Mouse (Mus musculus): Measurements from ENCODE around the gene Pcbp3. TPM values are rescaled to one million over a fixed set of nuclear protein-coding genes. Genes with fewer than 3 reads are reported as not detected.

The Pcbp3 gene
- polyA plus RNA-seq, 1 experiment: 250 TPM

DNA sequence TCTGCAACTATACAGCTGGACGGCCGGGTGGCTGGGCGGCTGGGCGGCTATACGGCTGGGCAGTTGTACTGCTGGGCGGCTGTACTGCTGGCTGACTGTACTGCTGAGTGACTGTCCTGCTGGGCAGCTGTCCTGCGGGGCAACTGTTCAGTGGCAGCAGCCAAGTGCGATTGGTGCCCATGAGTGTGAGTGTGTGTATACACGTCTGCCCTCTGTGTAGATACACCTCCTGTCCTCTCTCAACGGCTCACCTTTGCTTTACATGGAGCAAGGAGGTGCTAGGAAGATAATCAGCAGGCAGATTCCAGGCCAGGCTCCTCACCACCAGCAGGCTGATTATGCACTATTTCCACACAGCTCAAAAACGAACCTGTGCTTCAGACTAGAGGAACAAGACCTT, 152.2 kb downstream of the Pcbp3 start:
- DNase-seq (ENCODE audit: extremely low spot score in 1 of 2, low spot score in 1 of 2): no peak

DNA sequence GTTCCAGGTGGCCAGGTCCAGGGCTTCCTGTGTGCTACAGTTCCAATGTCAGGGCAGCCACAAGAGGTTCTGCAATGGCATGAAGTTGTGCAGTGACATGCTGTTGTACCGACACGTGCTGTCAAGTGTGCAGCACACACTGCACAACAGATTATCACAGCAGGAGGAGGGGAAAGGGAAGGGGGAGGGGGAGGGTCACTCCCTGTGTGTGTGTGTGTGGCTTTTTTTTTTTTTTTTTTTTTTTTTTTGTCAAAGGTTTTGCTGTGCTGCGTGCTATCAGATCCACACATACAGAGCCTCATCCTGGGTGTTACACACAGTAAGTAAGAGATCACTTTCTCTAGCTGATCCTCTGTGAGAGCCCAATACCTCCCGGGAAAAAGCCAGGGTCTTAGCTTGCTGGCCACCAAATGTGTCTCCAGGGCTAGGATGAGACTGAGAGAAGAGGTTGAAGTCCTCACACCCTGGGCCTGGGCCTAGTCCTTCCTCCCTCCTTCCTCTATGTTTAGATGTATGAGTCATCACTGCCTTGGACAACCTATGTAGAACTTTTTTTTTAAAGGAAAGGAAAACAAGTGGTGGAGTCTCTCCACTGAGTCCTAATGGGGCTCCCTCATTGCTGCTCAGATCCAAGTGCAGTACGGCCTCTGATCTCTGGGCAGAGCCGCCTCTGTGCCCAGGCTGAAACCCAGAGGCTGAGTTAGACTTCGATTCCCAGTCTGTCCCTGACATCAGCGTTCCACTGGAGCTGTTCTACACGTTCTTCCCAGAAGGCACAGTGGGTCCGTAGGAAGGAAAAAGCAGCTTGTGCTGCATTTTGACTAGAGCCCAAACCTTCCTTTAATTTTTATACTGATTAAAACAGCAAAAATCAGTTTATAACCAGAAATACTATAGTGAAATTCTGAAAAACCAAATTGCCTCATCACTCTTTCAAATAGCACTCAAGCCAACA, 153.0 kb downstream of the Pcbp3 start:
- peak in 1 of 2 experiments; percentile 26 for DNase-seq (ENCODE audit: extremely low spot score in 1 of 2, low spot score in 1 of 2)

DNA sequence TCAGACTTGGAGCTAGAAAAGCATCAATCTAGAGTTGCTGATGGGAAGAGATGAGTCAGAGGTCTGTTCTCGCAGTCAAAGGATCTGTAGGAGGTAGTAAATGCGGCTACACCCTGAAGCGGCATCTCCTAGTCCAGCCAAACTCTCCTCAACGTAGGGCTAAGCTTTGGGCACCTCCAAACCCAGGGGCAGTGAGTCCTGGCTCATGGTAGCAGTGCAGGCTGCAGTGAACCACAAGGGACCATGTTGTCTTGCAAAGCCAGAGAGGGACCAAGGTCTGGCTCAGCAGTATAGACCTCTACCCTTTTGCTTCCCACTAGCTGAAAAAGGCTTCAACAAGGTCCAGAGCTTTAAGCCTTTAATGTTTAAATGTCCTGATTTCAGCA, 159.2 kb downstream of the Pcbp3 start:
- DNase-seq (ENCODE audit: extremely low spot score in 1 of 2, low spot score in 1 of 2): no peak

DNA sequence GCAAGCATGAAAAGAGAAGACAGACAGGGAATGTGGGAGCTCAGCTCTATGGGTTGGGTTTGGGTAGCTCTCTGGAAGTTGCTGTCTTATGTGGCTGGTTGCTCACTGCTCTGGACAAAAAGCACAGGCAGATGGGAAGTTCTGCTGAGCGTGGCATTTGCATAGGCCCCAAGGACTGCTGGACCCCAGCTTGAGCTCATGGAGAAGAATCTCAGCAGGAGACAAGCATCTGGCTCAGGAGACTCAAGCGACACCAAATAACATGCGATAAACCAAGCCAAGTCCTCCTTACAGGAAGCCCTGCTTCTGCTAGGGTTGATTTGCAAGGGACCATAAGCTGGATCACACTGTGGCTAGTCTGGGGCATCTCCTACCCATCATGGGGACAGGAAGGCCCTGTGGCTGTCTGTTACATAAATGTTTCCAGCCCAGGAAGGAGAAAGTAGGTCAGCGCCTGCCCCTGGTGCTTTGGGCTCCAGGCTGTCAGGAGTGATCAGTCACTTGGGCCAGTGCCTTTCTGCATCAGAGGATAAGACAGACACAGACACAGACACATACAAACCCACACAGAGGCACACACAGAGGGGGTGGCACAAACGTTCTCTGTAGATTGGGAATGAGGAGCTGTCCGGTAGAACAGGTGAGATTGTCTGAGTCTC, 159.7 kb downstream of the Pcbp3 start:
- DNase-seq (ENCODE audit: extremely low spot score in 1 of 2, low spot score in 1 of 2): peak in 1 of 2 experiments; percentile 36

DNA sequence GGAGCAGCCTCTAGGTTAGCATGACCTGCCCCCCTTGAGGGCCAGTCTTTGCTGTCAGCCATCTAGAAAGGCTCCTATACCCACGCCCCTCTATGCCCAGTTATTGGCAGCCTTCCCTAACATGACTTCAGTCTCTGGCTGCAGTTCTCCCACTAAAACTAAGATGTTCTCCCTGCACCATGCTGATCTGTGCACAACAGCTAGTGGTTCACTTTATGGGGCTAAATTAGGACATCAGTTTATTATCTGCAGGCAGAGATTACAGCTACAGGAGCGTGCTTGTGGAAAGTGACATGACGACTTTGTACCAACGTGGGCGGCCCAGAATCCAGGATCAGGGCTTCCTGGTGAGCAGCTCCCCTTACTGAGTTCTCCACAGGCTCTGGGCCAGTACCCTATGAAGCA, 160.4 kb downstream of the Pcbp3 start:
- peak in 1 of 2 experiments; percentile 23 for DNase-seq (ENCODE audit: extremely low spot score in 1 of 2, low spot score in 1 of 2)

DNA sequence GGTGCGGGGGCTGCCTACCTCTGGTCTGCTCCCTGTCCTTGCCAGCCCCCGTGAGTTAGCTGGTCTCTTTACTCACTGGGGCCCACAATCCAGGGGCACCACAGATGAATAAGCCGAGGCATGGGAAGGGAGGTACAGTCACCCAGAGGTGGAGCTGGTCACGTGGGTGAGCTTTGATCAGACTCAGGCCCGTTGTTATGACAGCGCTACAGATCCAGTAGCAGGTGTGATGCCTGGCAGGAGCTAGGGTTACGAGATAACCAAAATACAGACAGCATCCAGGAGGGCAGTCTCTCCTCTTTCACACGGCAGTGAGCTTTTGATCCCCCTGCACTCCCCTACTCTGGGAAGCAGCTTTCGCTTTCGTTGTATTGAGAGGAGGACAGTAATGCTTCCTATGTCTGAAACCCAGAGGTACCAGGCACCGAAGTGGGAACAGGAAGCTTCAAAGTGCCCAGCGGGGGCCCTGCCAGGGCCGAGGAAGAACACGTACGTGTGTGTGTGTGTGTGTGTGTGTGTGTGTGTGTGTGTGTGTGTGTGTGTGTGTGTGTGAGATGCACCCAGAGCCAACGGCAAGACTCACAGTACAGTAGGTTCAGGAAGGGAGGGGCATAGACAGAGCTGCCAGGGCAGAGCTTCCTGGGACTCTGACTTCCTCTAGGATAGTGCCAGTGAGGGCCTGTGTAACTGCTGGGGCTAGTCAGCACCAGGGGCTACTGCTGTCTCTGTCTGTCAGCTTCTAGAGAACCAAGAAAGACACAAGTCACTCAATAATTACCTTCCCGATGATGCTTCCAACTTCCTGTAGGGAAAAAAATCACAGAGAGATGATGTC, 162.7 kb downstream of the Pcbp3 start:
- no peak for DNase-seq (ENCODE audit: extremely low spot score in 1 of 2, low spot score in 1 of 2)

DNA sequence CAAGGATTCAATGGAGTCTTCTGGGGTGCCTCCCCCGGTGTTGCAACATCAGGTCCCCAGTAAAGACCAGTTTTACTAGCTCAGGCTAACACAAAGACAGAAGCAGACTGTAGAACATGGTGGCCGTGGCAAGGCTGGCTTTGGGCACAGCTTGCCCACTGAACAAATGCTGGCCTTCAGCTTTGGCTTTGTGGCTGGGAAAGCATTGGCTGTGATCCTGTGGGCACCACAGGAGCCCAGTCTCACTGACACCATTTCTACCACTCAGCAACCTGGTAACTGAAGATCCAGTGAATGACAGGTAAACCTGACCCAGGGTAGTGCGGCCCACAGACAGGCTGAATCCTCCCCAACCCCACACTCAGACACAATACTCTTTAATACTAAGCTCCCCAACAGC, 167.6 kb downstream of the Pcbp3 start:
- no peak for DNase-seq (ENCODE audit: extremely low spot score in 1 of 2, low spot score in 1 of 2)

DNA sequence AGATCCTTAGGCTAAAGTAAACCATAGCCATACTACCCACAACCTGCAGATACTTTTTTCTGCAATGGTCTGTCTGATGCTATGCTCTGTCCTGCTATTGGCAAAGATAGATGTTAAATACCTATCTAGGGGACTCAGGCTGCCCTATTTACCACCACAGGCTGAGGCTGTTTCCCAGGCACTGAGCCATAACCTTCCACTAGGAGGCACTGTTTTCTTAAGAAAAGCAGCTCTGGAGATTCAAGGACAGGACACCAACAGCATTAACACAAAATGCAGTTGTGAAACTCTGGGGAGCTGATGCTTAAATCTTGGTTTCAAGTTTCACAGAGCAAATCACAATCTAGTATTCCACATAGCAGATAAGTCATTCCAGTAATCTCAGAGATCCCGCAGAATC, 170.2 kb downstream of the Pcbp3 start:
- DNase-seq (ENCODE audit: extremely low spot score in 1 of 2, low spot score in 1 of 2): peak in 1 of 2 experiments; percentile 82

DNA sequence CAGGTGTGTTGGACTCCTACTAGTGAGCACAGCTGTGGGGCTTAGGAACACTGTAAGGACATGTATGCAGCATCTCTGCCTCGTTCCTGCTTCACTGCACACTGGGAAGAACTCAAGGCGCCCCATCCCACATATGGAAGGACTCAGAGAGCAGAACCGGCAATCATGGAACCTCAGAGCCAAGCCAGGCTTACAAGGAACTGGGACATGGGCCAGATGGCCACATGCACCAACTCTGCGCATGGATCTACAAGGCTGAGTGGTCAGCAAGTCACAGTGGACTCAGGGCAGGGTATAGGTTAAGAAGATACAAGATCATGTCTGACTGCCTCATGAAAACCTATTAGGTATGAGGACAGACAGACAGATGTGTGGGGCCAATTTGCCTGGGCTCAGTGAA, 171.8 kb downstream of the Pcbp3 start:
- no peak for DNase-seq (ENCODE audit: extremely low spot score in 1 of 2, low spot score in 1 of 2)

DNA sequence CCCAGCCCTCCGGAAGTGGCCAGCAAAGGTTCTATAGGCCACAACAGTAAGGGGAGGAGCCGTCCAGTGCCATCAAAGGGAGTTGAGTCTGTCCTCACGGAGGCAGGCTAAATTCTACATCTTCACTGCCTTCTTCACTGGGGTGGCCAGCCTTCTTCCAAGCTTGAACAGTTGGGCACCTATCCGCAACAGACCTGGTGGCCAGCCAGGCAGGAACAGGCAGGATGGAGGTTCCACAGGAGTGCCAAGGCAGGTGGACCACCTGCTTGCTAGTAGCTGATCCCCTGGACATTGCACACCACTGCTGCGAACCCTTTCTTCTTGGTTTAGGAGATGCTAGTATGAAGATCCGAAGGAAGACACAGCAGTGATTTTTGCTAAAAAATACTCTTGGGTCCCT, 176.4 kb downstream of the Pcbp3 start:
- DNase-seq (ENCODE audit: extremely low spot score in 1 of 2, low spot score in 1 of 2): no peak

DNA sequence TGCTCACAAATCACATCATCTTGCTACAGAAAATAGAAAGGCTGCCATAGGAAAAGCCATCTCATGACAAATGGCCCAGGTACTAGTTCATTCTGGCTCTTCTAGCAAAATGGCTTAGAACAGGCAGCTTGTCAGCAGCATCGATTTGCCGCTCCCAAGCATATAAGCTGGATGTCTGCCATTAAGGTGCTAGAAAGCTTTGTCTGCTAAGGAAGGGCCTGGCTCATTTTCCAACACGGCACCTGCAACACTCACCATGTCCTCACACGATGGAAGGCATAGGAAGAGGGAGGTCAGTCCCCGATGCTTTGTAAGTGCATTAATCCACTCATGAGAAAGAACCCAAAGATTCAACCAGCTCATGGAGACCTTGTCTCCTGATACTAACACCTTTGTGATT, 182.5 kb downstream of the Pcbp3 start:
- no peak for DNase-seq (ENCODE audit: extremely low spot score in 1 of 2, low spot score in 1 of 2)

DNA sequence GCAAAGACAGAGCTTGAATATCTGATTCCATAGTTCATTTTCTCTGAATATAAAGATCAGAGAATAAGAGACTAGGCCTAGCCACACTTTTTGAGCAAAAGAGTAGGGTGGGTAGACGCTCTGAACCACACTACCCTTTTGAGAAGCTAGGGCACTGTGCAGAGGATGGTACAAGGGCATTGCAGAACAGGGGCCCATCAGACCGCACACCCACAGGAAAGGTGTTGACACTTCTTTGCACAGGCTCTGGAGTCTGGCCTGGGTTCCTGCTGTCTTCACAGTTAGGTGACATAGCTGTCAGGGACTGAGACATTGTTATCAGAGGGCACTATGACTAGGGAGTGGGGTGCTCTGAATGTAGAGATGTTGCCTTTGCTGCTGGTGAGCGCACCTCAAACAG, 190.1 kb downstream of the Pcbp3 start:
- DNase-seq (ENCODE audit: extremely low spot score in 1 of 2, low spot score in 1 of 2): no peak

DNA sequence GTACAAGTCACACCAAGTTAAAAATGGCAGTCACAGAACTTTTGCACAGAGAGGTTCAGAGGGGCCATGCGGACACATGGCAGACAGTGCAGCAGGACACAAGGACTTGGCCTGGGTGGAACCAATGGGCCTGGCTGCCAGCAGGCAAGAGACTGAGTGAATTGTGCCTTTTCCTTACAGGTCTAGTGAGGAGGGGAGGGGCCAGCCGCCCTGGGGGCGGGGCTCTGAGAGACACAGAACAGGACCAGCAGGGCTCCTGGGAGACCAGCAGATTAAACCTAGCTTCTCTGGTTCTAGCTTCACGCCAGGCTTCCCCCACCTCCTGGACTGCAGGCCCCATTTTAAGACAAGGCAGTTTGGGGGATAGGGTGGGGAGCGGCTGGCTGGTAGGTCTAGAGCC, 190.6 kb downstream of the Pcbp3 start:
- no peak for DNase-seq (ENCODE audit: extremely low spot score in 1 of 2, low spot score in 1 of 2)

DNA sequence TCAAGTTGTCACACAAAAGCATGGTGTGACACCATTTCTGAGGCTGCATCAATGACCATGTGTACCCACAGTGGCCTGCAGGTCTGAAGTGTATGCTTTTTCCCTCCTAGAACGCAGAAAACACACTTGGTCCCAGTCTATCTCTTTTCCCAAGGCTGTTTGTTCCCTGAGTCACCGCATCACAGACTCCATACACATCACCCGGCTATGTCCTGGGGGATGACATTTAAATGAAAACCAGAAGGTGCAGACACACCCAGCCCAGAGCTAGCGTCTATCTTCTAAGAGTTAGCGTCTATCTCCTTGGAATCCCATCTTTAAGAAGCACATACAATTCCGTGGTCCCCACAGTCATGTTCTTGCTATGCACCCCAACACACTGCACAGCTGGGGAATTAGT, 192.1 kb downstream of the Pcbp3 start:
- no peak for DNase-seq (ENCODE audit: extremely low spot score in 1 of 2, low spot score in 1 of 2)

DNA sequence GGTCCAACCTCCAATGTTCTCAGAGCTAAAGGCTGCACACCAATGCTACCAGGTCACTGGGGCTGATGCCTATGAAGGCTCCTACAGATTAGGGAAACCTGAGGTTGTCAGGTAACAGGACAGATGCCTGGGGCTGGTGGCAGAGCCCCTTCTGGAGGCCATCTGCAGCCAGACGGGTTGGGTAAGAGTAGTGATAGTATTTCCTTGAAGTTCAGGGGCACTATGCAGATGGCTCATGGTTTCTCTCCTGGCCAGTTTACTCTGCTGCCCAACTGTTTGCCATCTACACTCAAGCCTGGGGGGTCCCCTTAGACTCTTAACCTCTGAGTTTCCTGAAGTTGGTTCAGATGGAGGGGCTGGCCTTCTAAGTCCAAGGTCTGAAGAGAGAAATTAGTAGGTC, 195.5 kb downstream of the Pcbp3 start:
- no peak for DNase-seq (ENCODE audit: extremely low spot score in 1 of 2, low spot score in 1 of 2)

DNA sequence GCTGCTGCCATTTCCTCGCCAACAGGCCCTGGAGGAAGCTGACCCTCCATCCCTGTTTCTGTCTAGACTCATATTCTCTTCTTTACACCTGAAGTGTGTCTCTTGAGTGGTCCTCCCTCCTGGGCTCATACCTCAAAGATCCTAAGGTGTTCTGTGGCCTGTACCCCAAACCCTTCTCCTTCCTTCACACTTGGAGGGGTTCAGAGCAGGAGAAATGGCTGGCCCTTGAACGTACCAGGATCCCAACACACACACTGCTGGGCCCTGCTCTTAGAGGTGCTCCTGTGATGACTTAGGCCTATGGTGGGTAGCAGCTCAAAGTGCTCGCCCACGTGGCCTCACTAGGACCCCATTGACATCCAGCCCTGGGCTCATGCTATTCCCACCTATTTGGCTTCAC, 196.8 kb downstream of the Pcbp3 start:
- DNase-seq (ENCODE audit: extremely low spot score in 1 of 2, low spot score in 1 of 2): no peak

DNA sequence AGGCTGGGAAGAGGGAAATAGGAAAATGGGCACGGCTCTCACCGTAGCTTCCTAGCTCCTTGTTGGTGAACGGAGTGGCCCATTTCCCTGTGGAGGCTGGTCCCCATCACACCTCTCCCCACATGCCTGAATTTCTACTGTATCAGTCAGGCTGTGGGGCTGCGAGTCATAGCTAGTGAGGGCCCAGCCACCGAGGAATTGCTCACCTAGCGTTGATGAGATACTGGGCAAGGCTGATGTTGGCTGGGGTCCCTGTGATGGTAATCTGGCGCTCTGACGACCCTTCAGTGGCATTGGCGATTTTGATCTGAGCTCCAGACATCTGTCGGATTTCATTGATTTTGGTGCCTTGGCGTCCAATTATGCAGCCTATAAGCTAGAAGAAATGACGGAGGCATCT, 198.7 kb downstream of the Pcbp3 start:
- DNase-seq (ENCODE audit: extremely low spot score in 1 of 2, low spot score in 1 of 2): no peak

DNA sequence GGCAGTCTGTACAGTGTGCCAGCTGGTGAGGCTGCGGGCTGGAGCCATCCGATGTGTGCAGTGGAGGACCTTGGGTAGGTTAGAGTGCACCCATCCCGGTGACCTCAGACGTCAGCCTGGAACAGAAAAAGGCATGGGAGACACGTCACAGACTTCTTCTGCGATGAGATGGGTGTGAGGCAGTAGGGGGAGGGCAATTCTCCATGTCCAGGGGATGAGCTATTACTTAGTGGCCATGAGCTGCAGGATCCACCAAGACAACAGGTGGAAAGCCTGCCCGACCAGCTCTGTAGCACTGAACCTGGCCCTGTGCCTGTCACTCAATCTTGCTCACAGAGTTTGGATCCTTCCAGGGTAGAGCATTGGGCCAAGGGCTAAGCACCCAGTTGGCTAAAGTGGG, 199.3 kb downstream of the Pcbp3 start:
- DNase-seq (ENCODE audit: extremely low spot score in 1 of 2, low spot score in 1 of 2): no peak

DNA sequence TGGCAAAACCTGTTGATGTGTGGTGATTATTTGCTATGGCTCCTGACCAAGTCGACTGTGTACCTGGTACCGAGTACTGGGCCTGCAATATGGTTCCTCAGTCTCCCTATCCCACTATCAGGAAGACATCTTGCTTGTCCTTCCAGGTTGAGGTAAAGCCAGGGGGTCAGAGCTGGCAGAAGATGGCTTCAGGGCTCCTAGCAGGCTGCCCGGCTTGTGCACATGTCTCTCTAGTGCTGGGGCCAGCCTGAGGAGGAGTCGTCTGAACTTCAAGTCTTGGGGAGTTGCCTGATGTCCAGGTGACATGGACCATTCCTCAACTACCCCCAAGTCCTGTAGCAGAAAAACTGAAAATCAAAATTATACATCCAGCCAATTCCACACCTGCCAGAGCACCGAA, 201.8 kb downstream of the Pcbp3 start:
- DNase-seq (ENCODE audit: extremely low spot score in 1 of 2, low spot score in 1 of 2): no peak

DNA sequence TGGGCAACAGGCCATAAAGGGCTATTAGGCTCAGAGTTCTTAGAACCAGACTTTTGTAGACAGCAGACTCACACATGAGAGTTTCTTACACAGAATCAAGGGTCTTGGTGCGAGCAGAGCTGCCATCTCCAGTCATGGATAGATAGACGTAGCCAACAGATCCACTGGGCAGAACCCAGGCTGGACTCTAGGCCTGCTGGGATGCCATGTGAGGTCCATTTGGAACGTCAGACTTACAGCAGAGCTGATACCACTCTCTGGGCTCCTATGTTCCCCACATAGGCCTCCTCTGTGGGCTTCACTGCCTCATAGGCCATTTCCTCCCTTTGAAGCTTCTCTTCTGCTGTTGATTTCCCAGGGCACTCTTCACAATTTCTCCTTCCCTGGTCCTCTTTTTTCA, 208.0 kb downstream of the Pcbp3 start:
- no peak for DNase-seq (ENCODE audit: extremely low spot score in 1 of 2, low spot score in 1 of 2)

DNA sequence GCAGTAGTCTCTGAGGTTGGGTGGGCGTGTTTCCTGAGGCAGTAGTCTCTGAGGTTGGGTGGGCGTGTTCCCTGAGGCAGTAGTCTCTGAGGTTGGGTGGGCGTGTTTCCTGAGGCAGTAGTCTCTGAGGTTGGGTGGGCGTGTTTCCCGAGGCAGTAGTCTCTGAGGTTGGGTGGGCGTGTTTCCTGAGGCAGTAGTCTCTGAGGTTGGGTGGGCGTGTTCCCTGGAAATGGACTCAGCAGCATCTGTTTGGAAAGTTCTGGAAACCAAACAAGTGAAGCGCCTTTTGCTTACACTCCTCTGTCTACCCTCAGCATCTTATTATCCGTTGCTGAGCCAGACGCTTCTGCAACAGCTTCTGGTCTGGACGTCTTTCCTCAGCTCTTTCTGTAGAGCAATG, 217.4 kb downstream of the Pcbp3 start:
- peak; percentile 48 to 74 for DNase-seq (ENCODE audit: extremely low spot score in 1 of 2, low spot score in 1 of 2)
